Mouse (Mus musculus): ENCODE results near the gene Krtap24-1.

DNA sequence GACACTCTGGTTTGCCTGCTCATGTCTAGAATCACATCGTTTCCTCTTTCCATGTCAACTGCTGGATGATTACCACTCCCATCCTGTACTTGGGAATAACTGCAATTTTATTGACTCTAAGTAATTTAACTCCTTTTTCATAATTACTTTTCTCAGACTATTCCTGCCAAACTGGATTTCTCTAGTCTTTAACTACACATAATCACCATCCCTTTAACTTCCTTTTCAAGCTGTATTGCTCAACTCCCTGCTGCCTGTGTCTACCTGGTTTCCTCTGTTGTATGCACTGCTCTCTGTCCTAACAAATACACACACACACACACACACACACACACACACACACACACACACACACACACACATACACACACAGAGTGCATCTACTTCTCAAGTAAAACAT is 39.0 kb upstream of the Krtap24-1 start:
- no peak for TF ChIP-seq CTCF (IDR thresholded peaks at IDR 0.05; ENCODE audit: low read depth, low read length)
- TF ChIP-seq POLR2A (IDR thresholded peaks at IDR 0.05; ENCODE audit: insufficient read depth, low read length): no peak
- no peak for TF ChIP-seq EP300 (IDR thresholded peaks at IDR 0.05; ENCODE audit: insufficient read depth, low read depth, low read length)
